Mouse (Mus musculus): Measurements from ENCODE around the gene Spata45. TPM values are rescaled to one million over a fixed set of nuclear protein-coding genes. Genes with fewer than 3 reads are reported as not detected.
"Not testable (repeated sequence)": the region's sequence is repeated elsewhere in the genome, so short reads cannot be mapped to it uniquely, and the experiment has no call there.

Gene Spata45
- polyA plus RNA-seq, 1 experiment, result not detected

DNA sequence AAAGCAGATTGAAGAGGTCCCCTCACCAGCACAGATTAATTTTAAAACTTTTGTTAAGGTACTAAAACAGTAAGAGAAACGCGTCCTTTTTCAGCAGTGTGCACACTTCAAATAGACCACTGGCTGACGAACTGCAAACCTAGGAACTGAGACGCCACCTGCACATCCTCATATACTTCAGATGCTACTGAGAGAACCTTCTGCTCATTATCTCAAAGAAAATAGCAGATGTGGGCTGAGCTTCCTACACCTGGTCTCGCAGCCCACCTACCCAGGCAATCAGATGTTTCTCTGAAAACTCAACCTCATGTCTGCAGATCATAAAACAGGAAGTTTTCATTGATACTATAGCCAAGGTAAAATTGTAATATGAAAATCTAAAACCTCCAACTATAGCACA, 16.6 kb upstream of the Spata45 start:
- Histone ChIP-seq H3K4me1 (ENCODE audit: control insufficient read depth) (peaks cover 5% of the 10 kb centered on the region), H3K9me3 (ENCODE audit: control insufficient read depth, low read length) (no peaks in the 10 kb centered on the region), H3K27me3 (ENCODE audit: control insufficient read depth) (no peaks in the 10 kb centered on the region), H3K36me3 (ENCODE audit: control insufficient read depth) (peaks cover 24% of the 10 kb centered on the region), H3K4me3 (replicated peaks) (no peak overlapping the region)
- no peak for TF ChIP-seq GATA1 (IDR thresholded peaks at IDR 0.05; ENCODE audit: low read length)
- no peak for TF ChIP-seq TAL1 (IDR thresholded peaks at IDR 0.05; ENCODE audit: low read length)

DNA sequence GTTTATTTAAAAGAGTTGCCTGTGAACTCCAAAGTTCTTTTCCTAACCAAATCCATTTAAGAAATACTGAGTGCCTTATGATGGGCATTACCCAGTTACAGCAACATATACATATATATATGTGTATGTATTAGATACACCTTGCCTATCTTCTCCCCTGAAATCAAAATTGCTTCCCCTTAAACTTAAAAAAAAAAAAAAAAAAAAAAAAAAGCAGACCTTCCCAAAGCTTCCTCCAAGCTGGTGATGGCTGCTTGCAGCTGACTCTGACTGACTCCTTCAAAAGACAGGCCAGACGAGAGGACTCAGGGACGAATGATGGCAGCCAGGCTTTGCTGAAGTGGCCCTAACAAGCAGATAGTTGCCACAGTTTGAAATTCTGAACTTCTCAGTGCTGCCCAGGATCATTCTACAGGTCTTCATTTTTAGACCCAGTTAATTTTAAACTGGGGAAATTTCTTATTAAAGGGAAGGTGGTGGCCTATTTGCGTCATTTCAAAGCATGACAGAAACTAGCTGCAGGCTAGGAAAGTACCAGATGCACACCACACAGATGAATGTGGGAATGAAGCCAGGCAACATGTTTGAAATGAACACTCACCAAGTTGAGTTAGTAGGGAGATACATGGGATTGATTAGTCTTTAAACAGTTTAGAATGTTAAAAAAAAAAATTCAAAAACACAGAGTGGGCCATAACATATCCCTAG, 16.1 kb upstream of the Spata45 start:
- Histone ChIP-seq H3K4me1 (ENCODE audit: control insufficient read depth) (peaks cover 10% of the 10 kb centered on the region), H3K9me3 (ENCODE audit: control insufficient read depth, low read length) (no peaks in the 10 kb centered on the region), H3K36me3 (ENCODE audit: control insufficient read depth) (peaks cover 22% of the 10 kb centered on the region), H3K4me3 (replicated peaks) (no peak overlapping the region), H3K27me3 (ENCODE audit: control insufficient read depth) (no peaks in the 10 kb centered on the region)
- TF ChIP-seq TAL1 (IDR thresholded peaks at IDR 0.05; ENCODE audit: low read length), result no peak
- TF ChIP-seq GATA1 (IDR thresholded peaks at IDR 0.05; ENCODE audit: low read length), result no peak

DNA sequence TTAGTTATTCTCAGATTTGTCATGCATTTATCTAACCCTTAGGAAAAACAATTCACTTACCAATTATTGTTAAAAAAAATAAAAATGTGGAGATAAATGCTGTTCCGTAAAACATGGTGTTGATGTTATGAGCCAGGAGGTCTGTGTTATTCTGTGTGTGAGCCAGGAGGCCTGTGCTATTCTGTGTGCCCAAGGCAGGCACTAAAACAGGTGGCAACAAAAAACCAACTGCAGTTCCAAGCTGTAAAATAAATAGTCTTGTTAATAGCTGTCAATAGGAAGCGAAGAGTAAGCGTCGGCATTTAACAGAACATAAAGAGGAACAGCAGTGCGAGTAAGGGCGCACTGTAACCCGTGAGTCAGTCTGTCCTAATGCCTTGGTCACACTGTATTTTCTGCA, 15.4 kb upstream of the Spata45 start:
- no peaks in the 10 kb centered on the region for H3K27me3 ChIP-seq (ENCODE audit: control insufficient read depth)
- H3K9me3 ChIP-seq (ENCODE audit: control insufficient read depth, low read length), result no peaks in the 10 kb centered on the region
- H3K36me3 ChIP-seq (ENCODE audit: control insufficient read depth), result peaks cover 22% of the 10 kb centered on the region
- no peak for TF ChIP-seq TAL1 (IDR thresholded peaks at IDR 0.05; ENCODE audit: low read length)
- TF ChIP-seq GATA1 (IDR thresholded peaks at IDR 0.05; ENCODE audit: low read length), result no peak
- no peak overlapping the region for H3K4me3 ChIP-seq (replicated peaks)
- peaks cover 16% of the 10 kb centered on the region for H3K4me1 ChIP-seq (ENCODE audit: control insufficient read depth)

DNA sequence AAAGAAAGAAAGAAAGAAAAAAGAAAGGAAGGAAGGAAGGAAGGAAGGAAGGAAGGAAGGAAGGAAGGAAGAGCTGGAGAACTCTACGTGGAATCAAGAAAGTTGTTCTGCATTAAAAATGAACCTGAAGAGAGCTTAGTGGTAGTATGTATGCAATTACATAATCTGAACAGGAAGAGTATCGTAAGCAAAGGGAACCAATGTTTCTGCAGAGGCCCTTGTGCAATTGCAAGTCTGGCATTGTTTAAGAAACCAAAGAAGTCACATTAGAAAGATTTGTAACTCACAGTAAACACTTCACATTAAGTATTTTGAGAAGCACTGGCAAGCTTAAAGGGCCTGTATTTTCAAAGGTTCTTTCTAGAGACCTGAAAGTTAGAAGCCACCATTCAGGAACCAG, 13.3 kb upstream of the Spata45 start:
- no peak for TF ChIP-seq GATA1 (IDR thresholded peaks at IDR 0.05; ENCODE audit: low read length)
- TF ChIP-seq TAL1 (IDR thresholded peaks at IDR 0.05; ENCODE audit: low read length), result no peak
- peaks cover 27% of the 10 kb centered on the region for H3K4me1 ChIP-seq (ENCODE audit: control insufficient read depth)
- H3K4me3 ChIP-seq (replicated peaks), result no peak overlapping the region
- H3K36me3 ChIP-seq (ENCODE audit: control insufficient read depth), result peaks cover 15% of the 10 kb centered on the region
- no peaks in the 10 kb centered on the region for H3K27me3 ChIP-seq (ENCODE audit: control insufficient read depth)
- no peaks in the 10 kb centered on the region for H3K9me3 ChIP-seq (ENCODE audit: control insufficient read depth, low read length)

DNA sequence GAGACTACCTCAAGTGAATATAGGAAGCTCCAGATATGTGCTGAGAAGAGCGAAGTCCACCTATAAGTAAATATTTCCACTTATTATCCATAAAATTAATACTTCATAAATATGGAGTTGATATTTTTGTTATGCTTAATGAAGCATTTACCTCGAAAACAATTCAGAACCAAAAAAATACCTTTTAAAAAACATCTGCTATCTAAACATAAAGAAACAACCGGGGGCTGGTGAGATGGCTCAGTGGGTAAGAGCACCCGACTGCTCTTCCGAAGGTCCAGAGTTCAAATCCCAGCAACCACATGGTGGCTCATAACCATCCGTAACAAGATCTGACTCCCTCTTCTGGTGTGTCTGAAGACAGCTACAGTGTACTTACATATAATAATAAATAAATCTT, 12.6 kb upstream of the Spata45 start:
- H3K4me1 ChIP-seq (ENCODE audit: control insufficient read depth), result peaks cover 27% of the 10 kb centered on the region
- H3K27me3 ChIP-seq (ENCODE audit: control insufficient read depth); H3K4me3 ChIP-seq (replicated peaks); H3K9me3 ChIP-seq (ENCODE audit: control insufficient read depth, low read length): not testable (repeated sequence)
- peaks cover 13% of the 10 kb centered on the region for H3K36me3 ChIP-seq (ENCODE audit: control insufficient read depth)

DNA sequence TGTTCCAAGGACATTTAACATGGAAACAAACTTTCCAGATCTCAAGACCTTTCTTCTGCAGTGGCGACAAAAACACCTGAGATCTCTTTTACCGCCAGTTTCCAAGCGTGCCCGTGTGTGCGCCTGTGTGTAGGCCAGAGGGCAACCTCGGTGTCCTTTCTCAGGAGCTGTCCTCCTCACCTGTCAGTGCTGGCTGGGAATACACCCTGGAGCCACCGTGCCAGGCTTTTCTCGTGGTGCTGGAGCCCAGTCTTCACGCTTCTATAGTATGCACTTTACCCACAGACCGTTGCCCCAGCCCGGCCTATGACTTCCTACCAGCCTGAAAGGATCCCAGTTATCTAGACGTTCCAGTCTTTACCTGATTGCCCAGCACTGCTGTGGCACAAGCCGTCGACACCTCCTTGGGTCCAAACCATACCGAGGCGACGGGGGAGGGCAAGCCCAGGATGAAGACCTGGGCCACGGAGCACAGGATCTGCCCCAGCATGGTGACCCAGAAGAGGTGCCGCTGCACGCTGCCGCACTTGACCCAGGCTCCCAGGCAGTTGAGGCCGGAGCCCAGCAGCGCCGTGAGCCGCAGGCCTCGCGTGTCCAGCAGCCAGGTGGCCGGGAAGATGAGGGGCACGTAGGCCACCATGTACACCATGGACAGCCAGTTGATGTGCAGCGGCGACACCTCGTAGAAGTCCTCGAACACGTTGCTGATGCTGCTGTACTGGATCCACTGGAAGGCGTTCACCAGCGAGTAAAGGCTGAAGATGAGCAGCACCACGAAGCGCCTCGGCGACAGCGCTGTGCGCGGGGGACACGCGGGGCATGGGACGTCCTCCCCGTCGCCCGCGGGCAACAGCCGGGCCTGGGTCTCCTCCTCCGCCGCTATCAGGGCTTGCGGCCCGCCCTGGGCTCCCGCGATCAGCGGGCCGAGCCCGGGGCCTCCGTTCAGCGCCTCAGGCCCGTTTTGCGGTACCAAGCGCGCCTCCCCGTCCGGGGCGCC, 11.1 kb upstream of the Spata45 start:
- no peaks in the 10 kb centered on the region for H3K9me3 ChIP-seq (ENCODE audit: control insufficient read depth, low read length)
- peak overlapping the region; percentile 91 for H3K4me3 ChIP-seq (replicated peaks)
- peaks cover 10% of the 10 kb centered on the region for H3K36me3 ChIP-seq (ENCODE audit: control insufficient read depth)
- peaks cover 27% of the 10 kb centered on the region for H3K4me1 ChIP-seq (ENCODE audit: control insufficient read depth)
- no peaks in the 10 kb centered on the region for H3K27me3 ChIP-seq (ENCODE audit: control insufficient read depth)
- TF ChIP-seq GATA1 (IDR thresholded peaks at IDR 0.05; ENCODE audit: low read length) (no peak), TAL1 (IDR thresholded peaks at IDR 0.05; ENCODE audit: low read length) (no peak)

DNA sequence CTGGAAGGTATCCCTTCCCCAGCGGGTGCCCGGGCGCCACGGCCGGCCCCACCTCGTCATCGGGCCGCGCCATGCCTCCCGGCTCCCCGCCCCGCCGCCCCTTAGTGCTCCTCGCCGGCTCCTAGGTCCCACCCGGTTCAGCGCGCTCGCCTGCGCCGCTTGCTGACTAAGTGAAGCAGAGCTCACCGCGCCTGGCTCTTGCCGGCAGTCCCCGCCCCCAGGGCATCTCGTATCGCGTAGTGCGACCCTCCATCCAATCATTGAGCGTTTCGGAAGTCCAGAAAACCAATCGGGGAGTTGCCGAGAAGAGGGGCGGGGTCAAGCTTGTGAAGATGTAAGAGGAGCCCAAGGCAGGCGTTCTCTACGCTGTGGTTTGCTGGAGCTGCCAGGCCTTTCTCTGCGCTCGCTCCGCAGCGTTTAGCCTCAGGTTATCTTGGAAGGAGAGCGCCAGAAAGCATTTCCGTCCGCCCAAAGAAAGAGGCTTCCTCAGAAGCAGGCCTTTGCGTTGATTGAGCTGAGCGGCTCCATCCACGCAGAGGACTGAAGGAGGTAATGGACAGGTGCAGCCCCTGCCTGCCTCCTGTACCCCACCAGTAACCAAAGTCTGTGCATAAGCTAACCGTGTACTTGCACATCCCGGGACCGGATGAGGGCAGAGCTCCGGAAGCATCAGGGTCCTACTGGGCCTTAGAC, 10.3 kb upstream of the Spata45 start, which contains the start of gene Flvcr1:
Gene Flvcr1, minus strand, starts transcription at position 138 of the 693 bp plus-strand sequence.
- no peaks in the 10 kb centered on the region for H3K9me3 ChIP-seq (ENCODE audit: control insufficient read depth, low read length)
- H3K4me3 ChIP-seq (replicated peaks), result peak within 1 kb of the TSS; percentile 91
- TF ChIP-seq GATA1 (IDR thresholded peaks at IDR 0.05; ENCODE audit: low read length) (no peak), TAL1 (IDR thresholded peaks at IDR 0.05; ENCODE audit: low read length) (no peak)
- peaks cover 8% of the 10 kb centered on the region for H3K36me3 ChIP-seq (ENCODE audit: control insufficient read depth)
- H3K4me1 ChIP-seq (ENCODE audit: control insufficient read depth), result peaks cover 27% of the 10 kb centered on the region
- no peaks in the 10 kb centered on the region for H3K27me3 ChIP-seq (ENCODE audit: control insufficient read depth)

DNA sequence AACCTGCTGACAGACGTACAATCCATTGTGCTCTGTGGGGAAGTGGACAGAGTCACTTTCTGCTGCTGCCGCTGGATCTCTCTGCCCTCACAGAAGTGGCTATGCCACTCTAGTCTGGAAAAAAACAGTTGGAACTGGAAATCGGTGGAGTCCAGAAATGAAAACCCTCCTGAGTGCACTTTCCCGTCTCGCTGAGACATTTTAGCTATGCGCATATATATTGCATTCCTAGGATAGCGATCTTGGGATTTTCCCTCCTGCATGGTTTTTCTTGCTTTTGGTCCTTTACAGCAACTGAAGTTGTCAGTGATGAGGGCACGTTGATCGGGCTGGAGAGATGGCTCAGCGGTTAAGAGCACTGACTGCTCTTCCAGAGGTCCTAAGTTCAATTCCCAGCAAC, 6.3 kb upstream of the Spata45 start:
- TF ChIP-seq GATA1 (IDR thresholded peaks at IDR 0.05; ENCODE audit: low read length) (no peak), TAL1 (IDR thresholded peaks at IDR 0.05; ENCODE audit: low read length) (no peak)
- Histone ChIP-seq H3K4me1 (ENCODE audit: control insufficient read depth) (peaks cover 19% of the 10 kb centered on the region), H3K4me3 (replicated peaks) (no peak overlapping the region), H3K9me3 (ENCODE audit: control insufficient read depth, low read length) (no peaks in the 10 kb centered on the region), H3K36me3 (ENCODE audit: control insufficient read depth) (no peaks in the 10 kb centered on the region), H3K27me3 (ENCODE audit: control insufficient read depth) (peaks cover 3% of the 10 kb centered on the region; the same call in 1 of the 2 replicates)

DNA sequence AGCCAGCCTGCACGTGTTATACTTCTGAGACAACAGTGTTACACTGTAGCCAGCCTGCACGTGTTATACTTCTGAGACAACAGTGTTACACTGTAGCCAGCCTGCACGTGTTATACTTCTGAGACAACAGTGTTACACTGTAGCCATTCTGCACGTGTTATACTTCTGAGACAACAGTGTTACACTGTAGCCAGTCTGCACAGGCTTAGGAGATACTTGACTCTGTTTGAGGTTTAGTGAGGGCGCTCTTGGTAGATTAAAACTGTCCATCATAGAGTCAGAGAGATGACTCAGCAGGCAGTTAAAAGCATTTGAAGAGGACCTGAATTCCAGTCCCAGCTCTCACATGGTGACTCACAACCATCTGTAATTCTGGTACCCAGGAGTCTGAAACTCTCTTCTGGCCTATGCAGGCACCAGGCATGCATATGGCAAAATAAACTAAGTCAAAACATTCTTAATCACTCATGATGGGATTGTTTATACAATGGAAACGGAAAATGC, 5.5 kb upstream of the Spata45 start:
- H3K36me3 ChIP-seq (ENCODE audit: control insufficient read depth), result not testable (repeated sequence)

More for the DNA sequence above, 5.5 kb upstream of the Spata45 start:
- H3K4me1 ChIP-seq (ENCODE audit: control insufficient read depth), result peaks cover 11% of the 10 kb centered on the region
- not testable (repeated sequence) for H3K27me3 ChIP-seq (ENCODE audit: control insufficient read depth); H3K4me3 ChIP-seq (replicated peaks); H3K9me3 ChIP-seq (ENCODE audit: control insufficient read depth, low read length)
